Comparison of ENCODE assay signal across 15 mouse cellular contexts in the genomic region with DNA sequence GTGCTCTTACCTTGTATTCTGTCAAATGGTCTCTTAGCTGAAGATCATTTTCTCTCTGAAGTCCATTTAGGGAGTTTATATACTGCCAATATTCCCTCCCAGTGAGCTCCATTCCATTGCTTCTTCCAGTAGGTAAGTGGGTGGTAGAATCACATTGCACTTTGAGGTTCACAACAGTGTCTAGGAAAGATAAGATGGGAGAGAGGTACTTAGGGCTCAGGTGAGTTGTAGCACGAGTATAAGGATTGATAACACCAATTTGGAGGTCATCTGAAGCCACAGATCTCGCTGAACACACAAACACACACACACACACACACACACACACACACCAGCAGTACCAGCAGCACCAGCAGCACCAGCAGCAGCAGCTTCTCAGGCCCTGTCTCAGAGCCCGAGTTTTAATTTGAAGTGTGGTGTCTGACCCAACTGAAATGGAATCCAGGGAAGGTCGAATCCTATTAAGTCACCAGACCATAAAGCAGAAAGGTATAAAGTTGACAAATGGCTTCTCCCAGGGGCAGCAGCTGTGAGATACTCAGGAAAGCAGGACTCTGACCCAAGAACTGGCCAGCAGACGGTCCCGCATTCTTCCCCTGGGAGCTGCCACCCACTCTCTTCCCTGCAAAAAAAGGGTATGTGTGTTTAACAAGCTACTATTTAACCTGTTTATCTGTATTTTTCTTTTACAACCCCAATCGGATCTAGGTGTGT.
DNase-seq lines count a peak whose midpoint lies in the region; ATAC-seq and TF ChIP-seq lines count a peak whose summit lies in the region.
"Had no signal": no experiment of that assay in that cellular context is flagged by ENCODE, and none has a peak within 500 bp of the region (broad histone marks: within the 10 kb centered on the region; RNA-seq: fewer than 3 reads in every experiment).

No protein-coding gene starts in this region.

- no peak overlapping the region for H3K4me2 ChIP-seq in kidney, postnatal 0 days (ENCODE audit: low read length)
- H3K4me2 ChIP-seq in intestine, postnatal 0 days (replicated peaks; ENCODE audit: low read depth) = no peak overlapping the region; the same call in 1 of the 2 replicates
- no peak overlapping the region for H3K4me2 ChIP-seq in stomach, embryonic 15.5 days
- no peak overlapping the region for H3K4me2 ChIP-seq in midbrain, embryonic 11.5 days
- H3K4me2 ChIP-seq in midbrain, embryonic 13.5 days (replicated peaks) = no peak overlapping the region
- H3K4me2 ChIP-seq: liver, embryonic 11.5 days; lung, embryonic 14.5 days had no signal

- H3K27me3 ChIP-seq in kidney, postnatal 0 days (ENCODE audit: insufficient read depth, low read length) = no peaks in the 10 kb centered on the region
- H3K27me3 ChIP-seq in kidney, adult 2 months (replicated peaks; ENCODE audit: control insufficient read depth, insufficient read depth, low read length) = no peaks in the 10 kb centered on the region
- no peaks in the 10 kb centered on the region for H3K27me3 ChIP-seq in intestine, postnatal 0 days (replicated peaks; ENCODE audit: control insufficient read depth, insufficient read depth, low read length)
- no peaks in the 10 kb centered on the region for H3K27me3 ChIP-seq in stomach, embryonic 15.5 days (replicated peaks)
- H3K27me3 ChIP-seq in midbrain, embryonic 11.5 days (ENCODE audit: control insufficient read depth, insufficient read depth, low read length) = no peaks in the 10 kb centered on the region
- no peaks in the 10 kb centered on the region for H3K27me3 ChIP-seq in midbrain, embryonic 13.5 days

- H3K4me1 ChIP-seq in kidney, postnatal 0 days (replicated peaks; ENCODE audit: insufficient read depth, low read length) = no peaks in the 10 kb centered on the region
- no peaks in the 10 kb centered on the region for H3K4me1 ChIP-seq in kidney, adult 2 months (ENCODE audit: control insufficient read depth, insufficient read depth, low read length)
- H3K4me1 ChIP-seq in intestine, postnatal 0 days (replicated peaks; ENCODE audit: control insufficient read depth, insufficient read depth, low read length) = no peaks in the 10 kb centered on the region
- no peaks in the 10 kb centered on the region for H3K4me1 ChIP-seq in stomach, embryonic 15.5 days
- no peaks in the 10 kb centered on the region for H3K4me1 ChIP-seq in midbrain, embryonic 11.5 days (ENCODE audit: control insufficient read depth, insufficient read depth, low read length)
- no peaks in the 10 kb centered on the region for H3K4me1 ChIP-seq in midbrain, embryonic 13.5 days (replicated peaks)

- H3K36me3 ChIP-seq in kidney, postnatal 0 days (ENCODE audit: insufficient read depth, low read length) = no peaks in the 10 kb centered on the region
- H3K36me3 ChIP-seq in kidney, adult 2 months (ENCODE audit: control insufficient read depth, insufficient read depth, low read length) = no peaks in the 10 kb centered on the region
- H3K36me3 ChIP-seq in intestine, postnatal 0 days (ENCODE audit: control insufficient read depth, insufficient read depth) = no peaks in the 10 kb centered on the region
- no peaks in the 10 kb centered on the region for H3K36me3 ChIP-seq in stomach, embryonic 15.5 days
- no peaks in the 10 kb centered on the region for H3K36me3 ChIP-seq in midbrain, embryonic 11.5 days (ENCODE audit: control insufficient read depth, insufficient read depth, low read length)
- H3K36me3 ChIP-seq in midbrain, embryonic 13.5 days = no peaks in the 10 kb centered on the region

- H3K9me3 ChIP-seq in kidney, postnatal 0 days (replicated peaks; ENCODE audit: low read length) = no peaks in the 10 kb centered on the region
- no peaks in the 10 kb centered on the region for H3K9me3 ChIP-seq in intestine, postnatal 0 days (ENCODE audit: control insufficient read depth)
- no peaks in the 10 kb centered on the region for H3K9me3 ChIP-seq in stomach, embryonic 15.5 days
- H3K9me3 ChIP-seq in midbrain, embryonic 11.5 days (ENCODE audit: control insufficient read depth, low read length) = no peaks in the 10 kb centered on the region
- H3K9me3 ChIP-seq in midbrain, embryonic 13.5 days = no peaks in the 10 kb centered on the region

- no peak overlapping the region for H3K27ac ChIP-seq in kidney, postnatal 0 days
- no peak overlapping the region for H3K27ac ChIP-seq in kidney, adult 2 months (ENCODE audit: insufficient read depth, low read depth, low read length)
- H3K27ac ChIP-seq in intestine, postnatal 0 days (ENCODE audit: low read depth, low read length) = no peak overlapping the region
- H3K27ac ChIP-seq in stomach, embryonic 15.5 days = no peak overlapping the region
- no peak overlapping the region for H3K27ac ChIP-seq in midbrain, embryonic 11.5 days (ENCODE audit: low read depth, low read length)
- no peak overlapping the region for H3K27ac ChIP-seq in midbrain, embryonic 13.5 days

- WGBS in kidney, postnatal 0 days = 16% methylated on average over 7 of the region's 7 CpGs
- 19% methylated on average over 7 of the region's 7 CpGs for WGBS in kidney, adult 2 months
- WGBS in intestine, postnatal 0 days = 32% methylated on average over 7 of the region's 7 CpGs
- 50% methylated on average over 7 of the region's 7 CpGs for WGBS in stomach, embryonic 15.5 days
- WGBS in midbrain, embryonic 11.5 days = 67% methylated on average over 7 of the region's 7 CpGs
- 69% methylated on average over 7 of the region's 7 CpGs for WGBS in midbrain, embryonic 13.5 days

- TF ChIP-seq POLR2A in kidney, adult 2 months (IDR thresholded peaks at IDR 0.05; ENCODE audit: low read depth, low read length) = no peak

- H3K4me3 ChIP-seq in kidney, postnatal 0 days (replicated peaks; ENCODE audit: low read depth, low read length) = no peak overlapping the region
- no peak overlapping the region for H3K4me3 ChIP-seq in kidney, adult 2 months (ENCODE audit: insufficient read depth, low read depth, low read length)
- H3K4me3 ChIP-seq in intestine, postnatal 0 days (ENCODE audit: low read depth, low read length) = no peak overlapping the region
- no peak overlapping the region for H3K4me3 ChIP-seq in stomach, embryonic 15.5 days (replicated peaks)
- H3K4me3 ChIP-seq in midbrain, embryonic 11.5 days (ENCODE audit: low read depth, low read length) = no peak overlapping the region
- no peak overlapping the region for H3K4me3 ChIP-seq in midbrain, embryonic 13.5 days (replicated peaks)

- DNase-seq in kidney, postnatal 0 days (ENCODE audit: low spot score) = peak; percentile 85
- DNase-seq in kidney, adult 2 months = no peak
- DNase-seq in embryo, embryonic 11 days = peak; percentile 30
- no peak for DNase-seq in midbrain, embryonic 11.5 days (ENCODE audit: low spot score, missing footprints)
- DNase-seq in adrenal gland, adult 18-20 months (ENCODE audit: low spot score in 2 of 2) = no peak
- DNase-seq: cerebellum, postnatal 14 days; gastrocnemius, postnatal 10 days; lung, embryonic 14.5 days; lung, postnatal 4 days; midbrain, embryonic 14.5 days had no signal

- ATAC-seq in kidney, postnatal 0 days (replicated peaks; ENCODE audit: low FRiP score, low read depth) = peak; percentile 85
- peak; percentile 91 for ATAC-seq in intestine, postnatal 0 days
- peak; percentile 35; the same call in 1 of the 2 replicates for ATAC-seq in stomach, embryonic 15.5 days (ENCODE audit: insufficient read depth, low FRiP score, low read depth)
- ATAC-seq in midbrain, embryonic 11.5 days (ENCODE audit: low FRiP score) = no peak
- ATAC-seq in midbrain, embryonic 13.5 days = no peak
- ATAC-seq: inflammation-experienced regulatory T-cells, adult 6 months had no signal

- no peak overlapping the region for H3K9ac ChIP-seq in kidney, postnatal 0 days (ENCODE audit: low read depth, low read length)
- H3K9ac ChIP-seq in intestine, postnatal 0 days (ENCODE audit: low read depth, low read length) = no peak overlapping the region
- H3K9ac ChIP-seq in stomach, embryonic 15.5 days = no peak overlapping the region
- H3K9ac ChIP-seq in midbrain, embryonic 11.5 days (ENCODE audit: low read length) = no peak overlapping the region
- H3K9ac ChIP-seq in midbrain, embryonic 13.5 days (replicated peaks) = no peak overlapping the region
- H3K9ac ChIP-seq: lung, embryonic 14.5 days had no signal

- TF ChIP-seq CTCF in kidney, postnatal 0 days (IDR thresholded peaks at IDR 0.05; ENCODE audit: low read depth) = no peak
- no peak for TF ChIP-seq CTCF in kidney, adult 2 months (conservative IDR thresholded peaks at IDR 0.05; ENCODE audit: insufficient read depth, insufficient read length, low read depth, low read length)
- TF ChIP-seq CTCF in intestine, postnatal 0 days (IDR thresholded peaks at IDR 0.05; ENCODE audit: low read depth) = no peak

Comparison
In these comparisons a context has a peak if more than half of its experiments do, and no peak if none do; other contexts are left out.
1. DNase-seq: peak in kidney, postnatal 0 days (single experiment) and embryo, embryonic 11 days (single experiment); none in kidney, adult 2 months (single experiment), midbrain, embryonic 11.5 days (single experiment) and adrenal gland, adult 18-20 months (0 of 2).
2. ATAC-seq: peak in kidney, postnatal 0 days (single experiment), intestine, postnatal 0 days (single experiment) and stomach, embryonic 15.5 days (single experiment); none in midbrain, embryonic 11.5 days (single experiment) and midbrain, embryonic 13.5 days (single experiment).